Mouse (Mus musculus) T-helper 2 cell (primary cell): ENCODE measurements around the gene Pkn1.

Source experiments
- in situ Hi-C: fragments of 300-600 bp; cut with MboI, MseI; formaldehyde crosslinking; loops from one replicate; pipeline ENCODE4 v1.15.1; 2025; ENCODE audit warnings: high pct_unique_total_duplicates

The Pkn1 gene

DNA sequence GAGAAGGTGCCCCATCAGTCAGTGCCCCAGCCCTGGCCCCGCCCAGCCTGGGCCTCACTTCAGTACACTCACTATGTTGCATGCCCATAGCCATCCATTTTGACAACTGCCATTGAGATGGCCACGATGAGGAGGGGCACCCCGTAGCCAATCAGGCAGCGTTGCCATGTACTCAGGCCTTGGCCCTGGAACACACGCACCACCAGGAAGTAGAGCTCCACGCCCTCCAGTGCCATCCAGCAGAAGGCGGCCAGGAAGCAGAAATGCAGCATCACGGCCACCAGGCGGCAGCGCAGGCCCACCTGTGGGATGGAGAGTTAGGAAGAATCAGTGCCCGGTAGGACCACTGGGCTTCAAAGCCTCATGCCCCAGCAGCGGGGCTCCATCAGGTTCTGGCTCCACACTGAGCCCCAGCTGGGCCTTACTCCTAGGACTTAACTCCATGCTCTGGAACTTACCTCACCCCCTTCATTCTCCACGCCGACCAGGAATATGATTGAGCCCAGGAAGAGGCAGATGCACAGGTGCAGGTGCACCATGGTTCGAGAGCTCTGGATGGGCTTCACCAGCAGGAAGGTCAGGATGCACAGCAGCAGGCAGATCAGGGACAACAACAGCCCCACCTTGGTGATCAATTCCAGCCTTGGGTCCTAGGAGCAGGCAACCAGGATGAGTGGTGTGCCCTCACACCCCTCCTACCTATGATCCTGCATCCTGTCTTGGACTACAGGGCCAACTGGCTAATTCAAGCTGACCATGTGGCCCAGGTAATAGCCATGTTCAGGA is 25.9 kb upstream of the Pkn1 start:
- in situ Hi-C loops, result loop anchor here (5.0 kb wide), 1 partner anchor 82 kb away; no protein-coding TSS in a partner anchor

DNA sequence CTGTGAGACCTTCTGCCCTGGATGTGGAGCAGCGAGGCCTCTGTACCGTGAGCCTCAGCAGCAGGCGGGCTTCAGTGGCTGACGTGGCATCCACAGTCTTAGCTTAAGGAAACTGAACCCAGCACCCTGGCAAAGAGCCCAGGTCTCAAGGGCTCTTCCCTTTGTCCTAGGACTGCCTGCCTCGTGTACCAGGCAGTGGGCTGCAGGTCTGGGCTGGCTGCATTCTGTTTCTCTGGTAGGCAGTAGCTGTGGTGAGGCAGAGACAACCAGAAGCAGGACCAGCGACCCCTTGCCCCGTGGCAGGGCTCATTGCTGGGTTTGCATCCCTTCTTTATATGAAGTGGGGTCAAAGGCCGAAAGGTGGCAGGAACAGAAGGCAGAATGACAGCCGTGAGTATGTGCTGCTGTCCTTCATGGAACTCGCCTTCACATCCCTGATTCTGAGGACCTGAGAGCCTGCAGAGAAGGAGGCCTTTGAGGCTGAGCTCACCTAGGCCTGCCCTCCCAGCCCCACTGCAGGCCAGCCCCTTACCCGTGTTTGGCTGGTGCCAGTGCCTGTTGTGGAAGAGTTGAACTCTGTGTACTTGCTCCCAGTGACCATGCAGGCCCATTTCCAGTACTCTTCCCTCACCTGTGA is 24.6 kb upstream of the Pkn1 start:
- in situ Hi-C loops, result loop anchor here (5.0 kb wide), 1 partner anchor 84 kb away; no protein-coding TSS in a partner anchor

DNA sequence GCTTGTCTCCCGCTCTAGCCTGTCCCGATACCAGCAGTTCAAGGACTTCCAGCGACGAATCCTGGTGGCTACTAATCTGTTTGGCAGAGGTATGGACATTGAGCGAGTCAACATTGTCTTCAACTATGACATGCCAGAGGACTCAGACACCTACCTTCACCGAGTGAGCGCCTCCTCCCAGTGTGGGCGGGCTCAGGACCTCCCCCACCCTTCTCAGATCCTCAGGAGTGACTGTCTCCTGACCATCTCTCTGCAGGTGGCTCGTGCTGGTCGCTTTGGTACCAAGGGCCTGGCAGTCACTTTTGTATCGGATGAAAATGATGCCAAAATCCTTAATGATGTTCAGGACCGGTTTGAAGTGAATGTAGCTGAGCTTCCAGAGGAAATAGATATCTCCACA is 23.7 kb upstream of the Pkn1 start:
- in situ Hi-C loops, result loop anchor here (5.0 kb wide), 1 partner anchor 85 kb away; no protein-coding TSS in a partner anchor

DNA sequence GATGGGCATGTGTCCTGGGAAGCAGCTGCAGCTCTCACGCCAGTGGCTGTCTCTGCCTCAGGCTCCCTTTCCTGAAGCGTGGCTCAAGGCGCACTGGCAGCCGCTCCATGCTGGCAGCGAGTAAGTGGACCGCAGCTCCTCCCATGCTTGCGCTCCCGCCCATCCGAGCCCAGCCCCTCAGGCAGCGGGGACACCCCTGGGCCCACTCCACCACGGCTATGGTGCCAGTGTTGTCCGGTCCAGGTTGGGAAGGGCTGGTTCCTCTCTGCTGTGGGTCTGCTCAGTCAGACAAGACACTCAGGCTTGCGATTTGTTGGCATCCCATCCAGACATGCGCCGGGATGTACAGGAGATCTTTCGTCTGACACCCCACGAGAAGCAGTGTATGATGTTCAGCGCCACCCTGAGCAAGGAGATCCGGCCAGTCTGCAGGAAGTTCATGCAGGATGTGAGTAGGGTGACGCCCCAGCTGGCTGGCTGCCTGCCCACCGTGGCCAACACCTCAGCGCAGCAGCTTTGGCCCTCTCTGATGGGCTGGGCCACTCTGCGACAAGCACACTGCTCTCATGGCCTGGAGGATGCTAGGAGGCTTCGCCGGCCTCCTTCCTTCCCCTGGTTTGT is 22.5 kb upstream of the Pkn1 start:
- in situ Hi-C loops, result loop anchor here (5.0 kb wide), 1 partner anchor 86 kb away; no protein-coding TSS in a partner anchor

DNA sequence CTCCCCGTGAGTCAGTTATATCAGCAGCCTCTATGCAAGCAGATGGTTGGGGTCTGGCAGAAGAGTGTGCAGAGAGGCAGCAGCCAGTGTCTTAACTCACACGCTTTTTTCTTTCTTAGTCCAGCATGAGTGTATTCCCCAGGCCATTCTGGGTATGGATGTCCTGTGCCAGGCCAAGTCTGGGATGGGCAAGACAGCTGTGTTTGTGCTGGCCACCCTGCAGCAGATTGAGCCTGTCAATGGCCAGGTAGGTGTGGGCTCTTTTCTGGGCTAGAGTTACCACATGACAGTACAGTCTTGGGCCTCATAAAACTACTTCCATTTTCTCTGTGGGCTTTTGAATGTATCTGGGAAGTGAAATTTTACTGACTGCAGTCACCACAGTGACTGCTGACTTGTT is 20.7 kb upstream of the Pkn1 start:
- in situ Hi-C loops, result loop anchor here (5.0 kb wide), 1 partner anchor 88 kb away; no protein-coding TSS in a partner anchor

DNA sequence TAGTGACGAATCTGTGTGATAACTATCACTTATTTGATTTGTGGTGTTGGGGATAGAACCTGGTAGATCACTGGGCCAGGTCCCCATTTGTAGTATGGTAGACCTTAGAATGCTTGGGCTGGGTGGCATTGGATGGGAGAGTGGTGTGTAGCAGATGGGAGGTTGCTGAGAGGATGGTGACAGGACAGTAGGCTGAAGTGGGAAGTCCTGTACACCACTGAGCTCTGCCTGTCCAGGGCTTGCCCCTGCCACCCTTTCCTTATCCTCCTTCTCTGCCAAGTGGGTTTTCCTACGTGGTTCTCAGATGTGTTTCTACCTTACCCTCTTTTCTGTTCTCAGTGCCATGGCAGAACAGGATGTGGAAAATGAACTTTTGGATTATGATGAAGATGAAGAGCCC is 20.1 kb upstream of the Pkn1 start:
- in situ Hi-C loops, result no loop called here

DNA sequence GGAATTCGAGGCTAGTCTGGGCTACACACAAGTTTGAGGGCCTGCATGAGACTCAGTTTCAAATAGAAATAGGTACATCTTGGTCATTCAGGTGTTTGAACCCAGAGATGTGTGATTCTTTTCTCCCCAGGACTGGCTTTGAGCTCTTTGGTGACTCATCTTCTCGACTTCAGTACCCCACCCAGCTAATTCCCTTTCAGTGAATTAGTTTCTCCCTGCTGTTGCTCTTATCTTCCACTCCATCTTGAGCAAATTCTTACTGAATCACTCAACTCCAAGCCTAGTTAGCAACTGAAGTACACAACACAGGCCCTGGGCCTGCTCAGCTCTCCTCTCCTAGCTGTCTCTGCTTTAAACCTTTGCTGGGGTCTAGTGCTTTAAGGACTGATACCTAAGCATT is 17.6 kb upstream of the Pkn1 start:
- in situ Hi-C loops, result no loop called here

DNA sequence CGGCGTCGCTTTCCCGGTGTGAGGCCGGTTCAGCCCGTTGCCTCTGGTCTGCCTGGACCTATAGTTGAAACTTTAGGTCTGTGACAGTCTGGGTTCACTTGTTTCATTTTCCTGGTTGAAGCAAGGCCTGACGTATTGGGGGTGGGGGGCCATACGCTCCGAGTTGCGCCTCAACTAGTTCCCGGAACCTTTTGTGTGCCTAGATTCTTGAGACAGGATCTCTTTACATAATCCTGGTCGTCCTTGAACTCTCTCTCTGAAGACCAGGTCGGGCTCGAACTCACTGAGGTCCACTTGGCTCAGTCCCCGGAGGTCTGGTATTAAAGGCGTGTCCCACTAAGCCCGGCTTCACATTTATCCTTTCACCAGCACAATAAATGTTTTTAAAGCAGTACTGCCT is 16.8 kb upstream of the Pkn1 start:
- in situ Hi-C loops, result no loop called here

DNA sequence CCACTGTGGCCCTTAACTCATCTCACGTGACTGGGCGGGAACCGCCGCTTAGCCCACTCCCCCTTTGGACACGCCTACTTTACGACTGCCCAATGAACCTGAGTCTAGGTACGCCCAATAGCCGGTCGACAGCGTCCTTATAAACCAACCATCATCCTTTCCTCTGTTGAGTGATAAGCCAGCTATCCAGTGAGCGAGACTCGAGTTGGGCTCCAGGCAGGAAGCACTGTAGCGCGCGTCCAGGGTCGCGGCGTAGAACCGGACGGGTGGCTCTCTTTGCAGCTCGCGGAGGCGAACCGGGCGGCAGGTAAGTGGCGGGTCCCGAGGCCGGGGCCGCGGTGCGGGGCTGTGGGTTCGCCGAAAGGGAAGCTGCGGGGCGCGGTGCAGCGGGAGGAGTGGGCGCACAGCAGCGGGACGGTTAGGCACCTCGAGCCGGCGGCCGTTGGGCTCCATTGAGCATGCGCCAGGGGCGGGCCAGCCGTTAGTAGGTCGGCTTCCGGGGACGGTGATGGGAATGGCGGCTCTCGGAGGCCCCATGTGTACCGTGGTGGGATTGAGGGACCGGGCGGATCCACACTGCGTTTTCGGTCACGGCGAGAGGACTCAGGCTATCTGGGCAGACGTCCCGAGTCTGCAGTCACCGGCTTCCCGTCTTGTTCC is 16.2 kb upstream of the Pkn1 start, which contains the start of gene Ddx39:
Gene Ddx39, plus strand, starts transcription at position 147 of the 660 bp plus-strand sequence.
- in situ Hi-C loops, result no loop called here

DNA sequence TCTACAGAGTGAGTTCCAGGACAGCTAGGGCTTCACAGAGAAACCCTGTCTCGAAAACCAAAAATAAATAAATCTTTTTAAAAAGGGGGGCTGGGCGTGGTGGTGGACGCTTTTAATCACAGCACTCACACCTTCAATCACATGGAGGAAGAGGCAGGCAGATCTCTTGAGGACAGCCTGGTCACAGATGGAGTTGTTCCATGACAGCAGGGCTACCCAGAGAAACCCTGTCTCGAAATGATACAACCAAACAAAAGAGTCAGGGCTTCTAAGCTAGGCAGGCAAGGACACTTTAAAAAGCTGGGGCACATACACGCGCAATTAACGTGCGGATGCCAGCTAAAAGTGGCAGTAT is 15.7 kb upstream of the Pkn1 start:
- in situ Hi-C loops, result no loop called here

DNA sequence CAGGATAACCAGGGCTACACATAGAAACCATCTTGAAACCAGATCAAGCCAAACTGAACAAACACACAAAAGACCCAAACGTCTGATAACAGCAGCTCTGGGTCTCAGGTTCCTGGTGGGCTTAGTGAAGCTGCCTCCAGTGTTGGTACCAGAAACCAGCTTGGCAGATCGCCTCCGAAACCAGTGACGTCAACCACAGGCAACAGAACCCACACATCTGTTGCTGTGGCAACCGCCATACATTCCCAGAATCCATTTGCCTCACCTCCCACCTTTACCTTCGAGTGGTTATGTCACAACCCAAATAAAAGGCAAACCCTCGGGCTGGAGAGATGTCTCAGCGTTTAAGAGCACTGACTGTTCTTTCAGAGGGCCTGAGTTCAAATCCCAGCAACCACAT is 8.6 kb upstream of the Pkn1 start:
- in situ Hi-C loops, result no loop called here

DNA sequence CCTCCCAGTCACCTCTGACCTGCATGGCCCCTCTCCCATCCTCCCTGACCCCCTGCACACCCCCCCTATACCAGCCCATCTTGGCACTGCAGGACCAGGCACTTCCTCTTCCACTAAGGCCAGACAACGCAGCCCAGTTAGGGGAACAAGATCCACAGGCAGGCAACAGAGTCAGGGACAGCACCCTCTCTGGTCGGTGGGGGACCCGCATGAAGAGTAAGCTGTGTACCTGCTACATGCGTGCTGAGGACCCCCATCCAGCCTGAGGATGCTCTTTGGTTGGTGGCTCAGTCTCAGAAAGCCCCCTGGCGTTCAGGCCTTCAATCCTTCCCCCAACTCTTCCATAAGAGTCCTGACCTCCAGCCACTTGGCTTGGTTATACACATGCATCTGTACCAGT is 7.4 kb upstream of the Pkn1 start:
- in situ Hi-C loops, result no loop called here

DNA sequence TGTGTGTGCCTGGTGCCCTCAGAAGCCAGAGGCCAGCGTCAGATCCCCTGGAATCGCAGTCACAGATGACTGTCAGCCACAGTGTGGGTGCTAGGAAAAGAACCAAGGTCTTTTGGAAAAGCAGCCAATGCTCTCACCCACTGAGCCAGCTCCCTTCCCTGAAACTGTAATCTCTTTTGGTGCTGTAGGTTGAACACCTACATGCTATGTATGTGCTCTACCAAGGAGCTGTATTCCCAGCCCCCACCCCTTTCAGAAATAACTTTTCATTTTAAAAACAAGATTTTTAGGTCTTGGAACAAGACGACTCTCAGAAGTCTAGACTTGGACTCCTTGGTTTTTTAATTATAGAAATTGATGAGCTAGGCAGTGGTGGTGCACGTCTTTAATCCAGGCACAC is 4.4 kb upstream of the Pkn1 start:
- in situ Hi-C loops, result no loop called here

DNA sequence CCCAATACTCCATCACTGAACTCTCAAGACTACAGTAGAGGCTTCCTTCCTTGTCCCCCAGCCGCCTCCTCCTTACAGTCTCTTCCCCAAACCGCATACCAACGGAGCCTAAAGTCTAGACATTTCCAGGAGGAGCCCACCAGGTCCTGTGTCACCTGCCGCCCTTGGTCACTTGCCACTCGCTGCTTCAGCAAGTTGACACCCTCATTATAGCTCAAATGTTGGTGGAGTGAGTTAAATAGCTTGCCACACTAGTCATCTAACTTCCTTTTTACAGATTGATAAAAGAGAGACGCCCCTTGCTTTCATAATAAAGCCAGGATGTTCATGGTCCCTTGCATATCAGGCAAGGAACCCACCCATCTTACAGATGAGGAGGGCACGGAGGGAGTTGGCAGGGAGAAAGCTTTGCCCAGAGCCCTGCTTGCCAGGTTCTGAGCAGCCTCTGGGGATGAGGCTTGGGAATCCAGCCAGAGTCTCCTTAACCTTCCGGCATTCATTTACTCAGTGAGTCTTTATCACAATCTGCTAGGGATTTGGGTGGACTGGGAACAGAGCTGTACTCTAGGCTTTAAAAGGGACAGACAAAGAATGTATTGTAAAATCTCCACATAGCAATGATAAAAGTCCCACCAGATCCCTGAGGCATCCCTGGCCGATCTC is 1.6 kb upstream of the Pkn1 start:
- in situ Hi-C loops, result no loop called here

DNA sequence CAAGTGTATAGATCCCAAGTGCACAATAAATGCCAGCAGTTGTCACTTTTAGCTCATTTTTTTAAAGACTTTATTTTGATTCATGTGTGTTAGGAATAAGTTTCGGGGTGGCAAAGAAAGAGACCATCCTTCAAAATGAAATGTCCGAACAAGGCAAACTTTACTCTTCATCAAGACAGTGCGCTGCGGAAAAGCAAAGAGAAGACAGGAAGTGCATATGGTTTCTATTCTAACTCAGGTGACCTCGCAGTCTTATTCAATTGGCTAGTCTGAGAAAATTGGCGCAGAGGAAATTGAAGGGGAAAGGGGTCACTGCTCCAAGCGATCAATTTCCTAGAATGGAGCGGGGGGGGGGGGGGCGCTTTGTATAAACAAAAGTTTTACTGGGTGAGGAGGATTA is 587 bp upstream of the Pkn1 start:
- in situ Hi-C loops, result no loop called here

DNA sequence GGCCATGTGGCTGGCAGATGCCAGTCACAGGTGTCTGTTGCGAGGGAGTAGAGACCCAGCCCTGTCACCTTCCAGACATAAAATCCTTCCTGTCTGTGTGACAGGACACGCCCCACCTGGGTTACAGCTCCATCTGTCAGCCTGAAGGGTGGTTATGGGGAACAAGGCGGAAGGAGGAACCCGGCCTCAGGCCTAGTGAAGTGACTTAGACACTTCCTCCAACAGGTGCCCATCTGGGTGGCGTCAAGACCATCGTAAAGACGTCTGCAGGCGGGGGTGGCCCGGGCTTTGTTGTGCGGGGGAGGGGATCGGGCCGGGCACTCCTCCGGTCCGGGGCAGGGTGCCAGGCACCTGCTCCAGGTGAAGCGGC is 703 bp downstream of the Pkn1 start:
- in situ Hi-C loops, result no loop called here

DNA sequence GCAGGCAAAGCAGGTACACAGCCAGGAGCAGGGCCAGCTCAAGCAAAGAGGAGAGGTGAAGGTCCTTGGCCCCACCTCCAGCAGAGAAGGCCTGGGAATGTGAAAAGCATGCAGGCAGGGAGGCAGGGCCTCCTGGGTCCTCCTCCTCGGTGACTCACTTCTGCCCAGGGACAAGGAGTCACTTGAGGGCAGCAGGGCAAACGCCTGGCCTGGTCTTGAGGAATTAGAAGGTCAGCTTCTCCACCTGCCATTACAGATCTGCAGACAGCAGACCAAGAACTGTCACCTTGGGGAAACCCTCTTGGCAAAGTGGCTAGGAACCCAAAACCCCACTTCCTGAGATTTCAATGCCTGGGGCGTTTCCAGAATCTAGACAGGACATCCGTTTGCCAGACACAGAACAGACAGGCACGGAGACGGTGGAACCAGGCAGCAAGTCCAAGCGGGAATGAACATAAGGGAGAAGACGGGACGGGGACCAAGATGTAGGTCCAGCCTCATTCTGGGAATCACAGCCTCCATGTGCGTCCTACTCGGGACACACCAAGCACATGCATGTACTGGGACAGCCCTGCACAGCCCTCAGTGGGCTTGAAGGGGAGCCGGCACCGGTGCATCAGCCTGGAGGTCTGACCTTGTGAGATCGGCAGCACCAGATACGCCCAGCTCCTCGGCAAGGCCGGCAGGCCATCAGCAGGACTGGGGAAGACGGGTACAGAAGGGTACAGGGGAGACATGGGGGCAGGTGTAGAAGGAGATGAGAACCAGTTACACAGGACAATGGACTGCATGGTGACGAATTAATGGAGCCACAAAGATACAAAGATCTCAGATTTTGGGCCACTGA is 1.4 kb downstream of the Pkn1 start:
- in situ Hi-C loops, result no loop called here

DNA sequence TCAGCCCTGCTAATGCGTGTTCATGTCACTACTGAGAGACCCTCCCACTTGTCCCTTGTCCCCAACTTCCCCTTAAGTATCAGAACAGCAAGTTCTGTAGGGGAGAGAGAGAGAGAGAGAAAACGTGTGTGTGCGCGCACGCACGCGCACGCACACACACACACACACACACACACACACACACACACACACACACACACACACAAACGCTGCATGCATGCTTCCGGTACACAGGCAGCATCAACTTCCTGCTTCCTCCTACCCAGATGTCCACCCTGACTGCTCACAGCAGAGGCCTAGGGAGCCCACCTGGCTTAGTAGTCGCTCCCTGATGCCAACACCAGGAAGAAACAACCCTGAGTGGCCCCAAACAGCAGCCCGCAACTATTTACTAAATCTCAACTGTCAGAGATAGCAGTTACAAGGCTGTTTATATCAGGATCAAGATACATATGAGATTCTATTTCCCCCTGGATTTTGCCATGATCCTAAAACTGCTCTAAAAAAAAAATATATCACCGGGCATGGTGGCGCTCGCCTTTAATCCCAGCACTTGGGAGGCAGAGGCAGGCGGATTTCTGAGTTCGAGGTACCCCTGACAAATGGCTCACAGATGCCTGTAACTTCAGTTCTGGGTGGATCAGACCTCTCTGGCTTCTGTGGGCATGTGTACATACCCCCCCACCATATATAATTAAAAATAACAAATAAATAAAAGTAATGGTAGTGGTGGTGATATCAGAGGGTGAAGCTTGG is 3.5 kb downstream of the Pkn1 start:
- in situ Hi-C loops, result no loop called here

DNA sequence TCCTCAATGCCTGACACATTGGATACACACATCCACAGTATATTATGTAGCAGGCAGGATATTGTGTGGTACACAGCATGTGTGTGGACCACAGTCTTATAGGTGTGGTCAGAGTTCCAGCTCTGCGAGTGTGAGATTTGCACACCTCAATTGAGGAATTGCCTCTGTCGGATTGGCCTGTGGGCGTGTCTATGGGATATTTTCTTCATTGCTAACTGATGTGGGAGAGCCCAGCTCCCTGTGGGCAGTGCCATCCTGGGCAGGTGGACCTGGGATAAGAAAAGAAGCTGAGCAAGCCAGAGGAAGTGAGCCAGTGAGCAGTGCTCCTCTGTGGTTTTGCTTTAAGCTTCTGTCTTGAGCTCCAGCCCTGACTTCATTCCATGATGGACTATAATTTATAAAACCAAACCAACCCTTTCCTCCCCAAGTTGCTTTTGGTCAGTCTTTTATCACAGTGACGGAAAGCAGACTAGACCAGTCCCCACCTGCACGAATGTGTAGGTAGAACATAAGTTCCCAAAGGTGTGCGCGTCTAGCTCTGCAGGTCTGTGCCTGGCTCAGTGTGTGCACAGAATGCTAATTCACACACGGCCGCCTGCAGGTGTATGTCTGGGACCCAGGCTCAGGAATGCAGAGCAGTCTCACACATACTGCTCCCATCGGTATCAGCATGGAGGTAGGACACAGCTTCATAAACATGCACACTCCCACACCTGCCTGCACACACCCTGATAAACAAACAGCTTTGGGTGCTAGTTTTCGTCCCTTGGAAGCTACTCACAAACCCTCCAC is 4.4 kb downstream of the Pkn1 start:
- in situ Hi-C loops, result no loop called here
